Mouse (Mus musculus): Measurements from ENCODE around the gene Rnf123. TPM values are rescaled to one million over a fixed set of nuclear protein-coding genes. Genes with fewer than 3 reads are reported as not detected.

The Rnf123 gene
- 100 to 1,000 TPM; 109 to 112 (median 111) TPM for total RNA-seq (2022)

DNA sequence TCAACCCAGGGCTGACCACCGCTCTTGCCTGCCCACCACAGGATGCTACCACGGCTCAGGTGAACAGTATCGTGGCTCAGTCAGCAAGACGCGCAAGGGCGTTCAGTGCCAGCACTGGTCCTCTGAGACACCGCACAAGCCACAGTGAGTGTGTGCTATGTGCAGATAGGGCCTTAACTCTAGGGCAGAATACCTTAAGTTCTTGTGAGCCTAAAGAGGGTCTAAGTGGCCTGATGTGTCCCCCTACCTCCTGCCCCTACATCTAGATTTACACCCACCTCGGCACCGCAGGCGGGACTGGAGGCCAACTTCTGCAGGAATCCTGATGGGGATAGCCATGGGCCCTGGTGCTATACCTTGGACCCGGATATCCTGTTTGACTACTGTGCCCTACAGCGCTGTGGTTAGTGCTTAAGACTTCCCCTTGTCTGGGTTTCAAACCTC, at the start of gene Rnf123:
Gene Rnf123 (minus strand): TSS at position 359 of the 444 bp plus-strand sequence.
- no peak for DNase-seq (ENCODE audit: low spot score in 2 of 2)

DNA sequence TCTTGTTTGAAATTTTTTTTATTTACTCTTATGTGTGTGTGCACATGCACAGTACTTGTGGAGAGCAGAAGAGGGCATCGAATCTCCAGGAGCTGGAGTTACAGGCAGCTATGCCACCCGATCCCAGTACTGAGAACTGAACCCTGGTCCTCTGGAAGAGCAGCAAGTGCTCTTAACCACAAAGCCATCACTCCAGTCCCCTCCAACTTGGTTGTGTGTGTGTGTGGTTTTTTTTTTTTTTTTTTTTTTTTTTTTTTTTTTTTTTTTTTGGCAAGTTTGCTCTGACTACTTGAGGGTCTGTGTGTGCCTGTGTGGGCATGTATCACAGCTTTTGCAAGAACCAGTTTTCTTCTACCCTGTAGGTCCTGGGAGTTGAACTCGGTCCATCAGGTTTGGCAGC, 49.2 kb upstream of the Rnf123 start:
- no peak for DNase-seq (ENCODE audit: low spot score in 2 of 2)

DNA sequence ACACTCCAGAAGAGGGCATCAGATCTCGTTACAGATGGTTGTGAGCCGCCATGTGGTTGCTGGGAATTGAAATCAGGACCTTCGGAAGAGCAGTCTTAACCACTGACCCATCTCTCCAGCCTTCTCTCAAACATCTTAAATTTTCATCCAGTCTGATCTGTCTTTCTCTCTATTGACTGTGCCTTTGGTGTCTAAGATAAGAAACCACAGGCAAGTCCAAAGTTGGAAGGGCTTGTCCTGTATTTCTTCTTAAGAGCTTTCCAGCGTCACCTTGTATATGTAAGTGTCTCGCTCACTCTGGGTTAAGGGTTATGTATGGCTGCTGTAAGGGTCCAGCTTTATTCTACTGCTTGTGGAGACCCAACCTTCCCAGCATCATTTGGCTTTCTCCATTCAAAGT, 48.4 kb upstream of the Rnf123 start:
- no peak for DNase-seq (ENCODE audit: low spot score in 2 of 2)

DNA sequence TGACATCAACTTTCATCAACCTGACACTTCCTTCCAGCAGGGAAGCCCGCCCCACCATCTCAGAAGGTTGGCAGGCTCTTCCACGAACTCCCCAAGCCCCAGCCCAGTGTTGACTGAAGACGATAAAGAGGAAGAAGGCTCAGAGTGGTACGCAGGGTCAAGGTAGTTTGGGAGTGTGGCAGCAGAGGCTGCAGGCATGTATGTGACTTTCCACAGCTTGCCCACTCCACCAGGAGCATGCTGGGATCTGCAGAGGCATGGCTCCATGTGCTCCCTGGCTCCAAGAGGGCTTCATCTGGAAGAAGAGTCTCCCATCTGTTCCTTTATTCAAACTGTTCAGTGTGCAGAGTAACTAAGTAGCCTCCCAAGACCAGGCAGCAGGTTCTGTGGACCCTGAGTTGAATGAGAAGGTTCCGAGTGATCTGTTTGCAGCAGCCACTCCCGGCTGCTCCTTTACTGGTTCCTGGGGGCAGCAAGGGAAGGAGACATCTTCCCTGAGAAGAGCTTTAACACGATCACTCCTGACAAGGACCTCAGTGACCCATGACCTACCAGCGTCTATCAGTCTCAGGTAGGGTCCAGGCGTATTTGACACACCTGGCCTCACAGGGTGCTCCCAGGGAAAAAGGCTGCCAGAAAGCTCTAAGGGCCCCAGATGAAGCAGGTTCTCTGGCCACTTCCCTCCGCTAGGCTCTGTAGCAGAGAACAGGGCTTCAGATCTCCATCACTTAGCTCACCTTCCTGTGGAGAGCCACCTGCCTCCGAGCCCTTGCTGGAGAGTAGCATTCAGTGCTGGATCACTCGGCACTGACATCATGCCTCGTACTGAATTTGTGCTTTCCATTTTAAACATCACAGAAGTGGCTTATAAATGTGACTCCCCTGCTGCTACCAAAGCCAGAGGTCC, 46.1 kb upstream of the Rnf123 start:
- no peak for DNase-seq (ENCODE audit: low spot score in 2 of 2)

DNA sequence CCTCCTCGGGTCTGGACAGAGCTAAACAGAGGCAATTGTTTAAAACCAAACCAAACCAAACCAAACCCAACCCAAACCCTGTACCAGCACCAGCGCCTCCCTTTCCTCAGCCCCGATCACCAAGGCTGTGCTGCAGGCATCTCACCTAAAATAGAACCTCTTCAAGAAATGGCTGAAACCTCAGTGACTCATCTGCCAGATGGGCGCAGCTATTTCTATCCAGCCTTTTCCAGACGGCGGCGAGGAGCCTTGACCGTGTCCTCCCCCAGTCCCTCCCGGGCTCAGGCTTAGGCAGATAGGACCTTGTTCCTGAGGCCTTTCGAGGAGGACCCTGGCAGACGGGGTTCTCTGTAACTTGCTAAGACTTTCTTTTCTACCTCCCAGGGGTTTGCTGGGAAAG, 45.1 kb upstream of the Rnf123 start:
- DNase-seq (ENCODE audit: low spot score in 2 of 2) = peak in 1 of 2 experiments; percentile 88

DNA sequence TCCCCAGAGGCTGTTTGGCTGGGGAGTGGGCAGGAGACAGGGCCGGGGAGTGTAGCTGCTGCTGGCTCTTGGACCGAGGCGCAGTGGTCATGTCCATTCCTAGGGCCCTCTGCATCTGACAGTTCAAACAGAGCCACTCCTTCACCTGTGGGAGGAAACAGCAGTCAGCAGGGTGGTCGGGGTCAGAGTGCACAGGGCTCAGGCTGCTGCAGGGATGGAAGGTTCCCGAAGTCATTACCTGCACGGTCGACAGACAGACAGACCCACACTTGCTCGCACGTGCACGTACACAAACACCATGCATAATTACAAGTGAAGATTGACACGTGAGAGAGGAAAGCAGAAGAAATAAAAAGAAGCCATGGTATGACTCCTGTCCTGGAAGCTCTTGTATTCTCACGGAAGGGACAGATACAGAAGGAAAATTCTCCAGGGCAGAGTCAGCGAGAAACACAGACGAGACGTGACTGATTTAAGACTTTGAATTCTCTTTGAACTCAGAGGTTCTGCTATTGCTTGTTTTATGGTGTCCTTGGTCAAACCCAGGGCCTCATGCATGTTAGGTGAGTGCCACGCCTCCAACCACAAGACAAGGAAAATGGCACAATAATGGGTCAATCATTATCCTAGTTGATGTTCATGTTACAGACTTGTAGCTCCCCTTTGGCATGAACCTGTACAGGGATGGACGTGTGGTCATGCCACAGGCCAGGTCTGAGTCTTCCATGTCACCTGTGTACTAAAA, 43.5 kb upstream of the Rnf123 start:
- no peak for DNase-seq (ENCODE audit: low spot score in 2 of 2)

DNA sequence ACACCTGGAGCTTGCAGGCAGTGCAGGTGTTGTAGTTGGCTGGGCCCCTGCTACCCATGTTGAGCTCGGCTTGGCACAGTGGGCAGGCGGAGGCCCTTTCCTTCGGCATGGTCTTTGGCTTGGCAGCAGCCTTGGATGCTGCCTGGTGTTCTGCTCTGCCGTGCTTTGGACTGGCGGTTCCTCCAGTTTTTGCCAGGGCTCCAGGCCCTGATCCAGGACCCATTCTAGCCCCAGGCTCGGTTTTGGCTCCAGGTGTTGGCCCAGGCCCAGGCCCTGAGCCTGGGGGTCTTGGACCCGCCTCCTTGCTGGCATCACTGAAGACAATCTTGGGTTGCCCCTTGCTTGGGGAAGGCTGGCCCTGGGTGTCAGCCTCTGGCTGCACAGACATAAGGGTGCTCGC, 42.6 kb upstream of the Rnf123 start:
- no peak for DNase-seq (ENCODE audit: low spot score in 2 of 2)

DNA sequence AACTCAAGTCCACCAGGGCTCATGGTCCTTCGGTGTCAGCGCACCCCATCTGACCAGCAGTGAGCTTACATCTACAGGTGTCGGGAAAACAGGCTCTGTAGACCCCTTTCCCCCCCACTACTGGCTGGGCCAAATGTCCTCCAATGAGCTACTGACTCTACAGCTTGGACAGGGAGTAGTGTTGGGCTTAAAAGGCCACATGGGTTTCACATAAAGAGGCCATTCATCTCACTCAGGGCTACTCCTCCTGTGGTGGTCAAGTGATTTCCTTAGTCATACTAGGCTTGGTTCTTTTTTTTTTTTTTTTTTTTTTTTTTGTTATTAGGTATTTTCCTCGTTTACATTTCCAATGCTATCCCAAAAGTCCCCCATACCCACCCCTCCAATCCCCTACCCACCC, 40.8 kb upstream of the Rnf123 start:
- DNase-seq (ENCODE audit: low spot score in 2 of 2) = no peak

DNA sequence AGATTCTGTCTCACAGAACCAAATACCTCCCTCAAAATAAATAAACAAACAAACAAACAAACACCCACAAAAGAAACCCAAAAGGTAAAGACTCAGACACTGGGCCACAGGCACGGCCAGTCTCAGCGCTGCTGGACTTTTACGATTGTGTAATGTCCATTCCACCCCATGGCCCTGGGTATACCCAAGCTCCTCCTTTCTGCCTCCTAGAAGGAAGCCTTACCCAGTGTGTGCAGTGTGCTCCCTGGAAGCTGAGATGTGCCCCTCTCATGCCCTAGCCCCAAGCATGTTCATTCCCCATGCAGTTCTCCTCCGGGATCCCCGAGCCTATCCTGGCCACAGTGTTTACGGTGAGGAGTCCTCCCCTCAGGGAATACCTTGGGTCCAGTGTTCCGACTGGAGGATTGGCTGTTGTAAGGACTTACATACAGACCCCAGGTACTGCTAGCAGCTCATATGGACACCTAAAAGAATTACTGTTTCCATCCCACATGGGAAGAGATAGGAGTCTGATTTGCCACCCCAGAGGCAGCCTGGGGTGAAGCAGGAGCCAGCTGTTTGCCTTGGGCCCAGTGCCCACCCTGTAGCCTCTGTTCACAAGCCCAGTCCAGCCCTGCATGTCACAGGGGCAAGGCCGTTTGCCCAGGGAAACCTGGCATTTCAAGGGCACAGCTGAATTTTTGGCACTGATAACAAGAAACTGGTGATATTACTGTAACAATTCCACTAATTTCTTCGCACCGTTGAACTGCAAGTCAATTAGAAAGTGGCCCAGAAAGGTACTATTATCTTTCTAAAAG, 38.2 kb upstream of the Rnf123 start:
- DNase-seq (ENCODE audit: low spot score in 2 of 2) = no peak

DNA sequence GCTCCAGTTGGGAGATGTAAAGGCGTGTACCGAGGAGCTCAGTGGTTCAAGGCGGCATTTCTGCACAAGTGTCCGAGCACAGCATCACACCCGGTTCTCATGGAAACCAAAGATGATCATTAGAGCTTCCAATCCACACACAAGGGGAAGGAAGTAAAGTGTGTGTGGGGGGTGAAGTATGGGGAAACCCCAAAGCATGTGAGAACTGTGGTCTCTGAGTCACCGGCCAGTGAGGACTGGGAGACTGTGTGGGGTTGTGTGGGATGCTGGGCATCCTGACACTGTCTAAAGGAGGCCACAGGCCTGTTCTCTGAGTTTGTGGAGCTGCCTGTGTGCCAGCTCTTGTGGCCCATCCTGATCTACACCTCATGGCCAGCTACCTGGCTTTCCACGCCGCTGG, 37.5 kb upstream of the Rnf123 start:
- DNase-seq (ENCODE audit: low spot score in 2 of 2) = no peak

DNA sequence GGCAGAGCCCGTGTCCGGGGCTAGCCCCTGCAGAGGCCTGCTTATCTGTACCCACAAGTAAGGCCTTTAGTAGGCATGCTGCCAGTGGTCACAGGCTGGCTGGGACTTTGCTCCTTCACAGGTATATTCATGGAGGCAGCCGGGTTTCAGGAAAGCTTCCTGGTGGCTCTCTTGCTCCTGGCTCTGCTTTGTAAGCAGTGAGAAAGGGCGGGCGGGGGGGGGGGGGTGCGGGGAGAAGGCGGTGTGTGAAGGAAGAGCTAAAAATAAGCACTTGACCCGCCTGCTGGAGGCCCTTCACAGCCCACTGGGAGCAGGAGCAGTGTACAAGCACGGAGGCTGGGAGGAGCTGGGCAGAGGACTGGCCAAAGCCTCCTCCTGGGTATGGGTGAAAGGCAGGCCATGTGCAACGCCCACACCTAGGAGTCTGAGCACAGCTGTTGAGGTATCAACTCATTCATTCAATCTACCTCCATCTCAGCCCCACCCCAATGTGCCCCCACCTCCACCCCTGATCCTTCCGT, 36.8 kb upstream of the Rnf123 start:
- no peak for DNase-seq (ENCODE audit: low spot score in 2 of 2)

DNA sequence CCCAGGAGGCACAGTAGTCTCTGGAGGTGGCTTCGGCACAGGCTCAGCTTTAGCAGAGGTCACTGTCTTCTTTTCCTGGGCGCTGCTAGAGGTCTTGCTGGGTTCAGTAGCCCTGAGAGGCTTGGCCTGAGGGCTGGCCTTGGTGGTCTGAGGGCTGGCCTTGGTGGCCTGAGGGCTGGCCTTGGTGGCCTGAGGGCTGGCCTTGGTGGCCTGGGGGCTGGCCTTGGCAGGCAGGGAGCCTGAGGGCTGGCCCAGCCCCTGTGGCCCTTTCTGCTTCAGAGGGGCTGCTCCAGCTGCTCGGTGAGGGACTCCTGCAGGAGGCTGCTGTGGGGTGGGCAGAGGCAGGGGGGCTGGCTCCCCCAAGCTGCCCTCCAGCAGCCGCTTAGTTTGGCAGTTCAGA, 34.0 kb upstream of the Rnf123 start:
- DNase-seq (ENCODE audit: low spot score in 2 of 2) = no peak

DNA sequence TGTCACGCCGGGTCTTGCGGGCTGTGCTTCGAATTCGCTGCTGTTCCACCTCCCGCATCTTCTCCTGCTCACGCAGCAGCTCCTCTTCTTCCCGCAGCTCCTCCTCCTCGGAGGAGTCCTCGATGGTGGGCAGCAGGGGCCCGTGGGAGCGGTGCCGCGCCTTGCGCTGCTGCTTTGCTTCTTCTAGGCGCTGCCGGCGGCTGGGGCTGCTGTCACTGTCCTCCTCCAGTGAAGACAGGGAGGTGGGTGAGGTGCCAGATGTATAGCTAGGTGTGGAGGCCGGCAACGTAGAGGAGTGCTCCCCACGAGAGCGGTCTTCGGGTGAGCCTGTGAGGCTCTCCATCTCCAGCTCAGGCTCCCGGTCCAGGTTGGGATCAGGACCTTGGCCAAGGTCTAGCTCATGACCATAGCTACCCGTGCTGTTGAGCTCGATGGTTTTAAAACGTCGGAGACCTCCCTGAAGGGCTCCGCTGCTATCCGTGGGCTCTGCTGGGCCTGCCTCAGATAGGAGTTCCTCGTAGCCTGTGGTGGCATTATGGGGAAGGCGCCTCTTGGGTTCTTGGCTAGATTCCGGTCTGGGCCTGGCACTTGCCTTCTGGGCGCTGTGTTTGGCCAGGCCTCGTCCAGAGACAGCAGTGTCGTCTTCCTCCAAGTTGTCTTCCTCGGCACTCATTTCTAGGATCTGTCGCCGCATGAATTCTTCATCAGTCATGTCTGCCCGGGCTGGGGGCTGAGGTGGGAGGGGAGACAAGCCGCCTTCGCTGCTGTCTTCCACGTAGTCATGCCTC, 32.3 kb upstream of the Rnf123 start:
- DNase-seq (ENCODE audit: low spot score in 2 of 2) = peak in 1 of 2 experiments; percentile 77

DNA sequence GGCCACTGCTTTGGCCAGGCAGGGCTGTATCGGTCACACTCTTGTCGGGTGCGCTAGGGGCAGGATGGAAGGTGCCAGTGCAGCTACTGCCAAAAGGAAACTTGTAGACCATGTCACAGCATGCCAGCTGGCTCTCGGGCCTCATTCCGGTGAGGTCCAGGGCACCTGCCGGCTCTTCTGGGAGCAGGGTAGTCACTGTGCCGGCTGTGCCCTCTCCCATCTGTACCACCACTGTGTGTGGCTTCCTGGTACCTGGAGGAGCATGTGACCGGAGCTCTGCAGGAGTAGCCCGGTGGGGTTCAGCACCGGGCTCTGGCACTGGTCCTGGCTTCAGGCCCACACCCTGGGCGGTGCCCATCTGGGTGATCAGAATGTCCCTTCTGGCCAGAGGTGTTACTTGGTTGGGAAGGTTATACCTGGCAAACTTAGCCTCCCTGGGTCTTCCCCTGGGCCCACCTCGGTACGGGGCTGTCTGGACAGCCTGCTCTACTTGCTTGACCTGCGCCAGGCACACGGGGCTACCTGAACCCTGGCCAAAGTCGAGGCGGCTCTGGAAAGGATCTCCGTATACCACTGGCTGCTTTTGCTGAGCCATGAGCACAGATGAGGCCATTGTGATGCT, 29.7 kb upstream of the Rnf123 start:
- no peak for DNase-seq (ENCODE audit: low spot score in 2 of 2)

DNA sequence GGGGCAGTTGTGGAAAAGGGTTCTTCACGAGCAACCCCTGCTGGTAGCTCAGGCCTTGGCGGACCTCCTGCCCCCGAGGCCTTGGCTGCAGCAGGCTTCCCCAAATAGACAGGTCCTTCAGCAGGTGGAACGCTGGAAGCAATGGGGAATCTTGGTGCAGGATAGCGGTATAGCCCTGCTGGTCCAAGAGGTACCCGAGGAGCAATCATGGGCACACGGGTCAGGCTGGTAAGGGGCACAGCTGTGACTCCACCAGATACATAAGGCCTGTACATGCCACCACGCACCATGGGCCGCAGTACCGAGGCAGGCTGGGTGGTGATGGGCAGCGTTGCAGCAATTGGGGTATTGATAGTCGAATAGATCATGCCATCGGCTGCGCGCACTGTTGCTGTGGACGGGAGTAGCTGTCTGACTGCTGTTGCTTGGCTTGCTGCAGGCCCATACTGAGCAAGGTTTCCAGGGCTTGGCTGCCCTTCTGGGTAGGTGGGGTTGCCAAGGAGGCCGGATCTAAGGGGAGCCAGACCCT, 28.5 kb upstream of the Rnf123 start:
- no peak for DNase-seq (ENCODE audit: low spot score in 2 of 2)

DNA sequence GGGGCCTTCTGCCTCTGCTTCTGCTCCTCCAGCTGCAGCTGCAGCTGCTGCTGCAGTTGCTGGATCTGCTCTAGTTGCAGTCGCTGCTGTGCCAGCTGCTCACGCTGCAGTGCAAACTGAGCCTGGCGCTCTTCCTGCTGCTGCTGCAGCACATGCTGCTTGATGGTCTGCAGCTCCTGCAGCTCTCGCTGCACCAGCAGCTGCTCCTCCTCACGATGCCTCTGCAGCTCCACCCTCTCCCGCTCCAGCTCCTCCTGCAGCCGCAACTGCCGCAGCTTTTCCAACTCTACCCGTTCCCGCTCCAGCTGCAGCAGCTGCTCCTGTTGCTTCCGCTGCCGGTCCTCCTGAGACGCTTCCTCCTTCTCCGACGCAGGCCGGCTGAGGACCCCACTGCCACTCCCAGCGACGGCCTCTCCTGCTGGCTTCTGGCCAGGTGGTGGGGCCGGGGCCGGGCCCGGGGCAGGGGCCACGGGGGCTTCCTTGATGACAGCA, 28.0 kb upstream of the Rnf123 start:
- no peak for DNase-seq (ENCODE audit: low spot score in 2 of 2)

DNA sequence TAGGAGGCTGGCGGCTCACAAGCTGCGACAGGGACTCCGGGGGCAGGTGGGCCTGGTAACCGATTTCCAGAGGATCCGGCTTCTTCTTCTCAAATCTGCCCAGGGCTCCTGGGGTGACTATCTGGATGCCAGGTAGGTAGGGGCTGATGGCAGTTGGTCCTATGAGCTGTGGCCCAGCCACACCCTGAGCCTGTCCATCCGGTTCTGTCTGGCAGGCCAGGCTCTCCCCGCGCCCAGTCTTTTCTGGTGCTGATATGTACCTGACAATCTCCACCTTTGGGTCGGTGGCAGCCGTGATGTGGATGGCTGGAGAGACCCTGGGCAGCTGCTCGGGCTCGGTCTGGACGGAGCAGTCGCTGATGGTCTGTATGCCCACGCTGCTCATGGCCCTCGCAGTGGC, 27.0 kb upstream of the Rnf123 start:
- no peak for DNase-seq (ENCODE audit: low spot score in 2 of 2)

DNA sequence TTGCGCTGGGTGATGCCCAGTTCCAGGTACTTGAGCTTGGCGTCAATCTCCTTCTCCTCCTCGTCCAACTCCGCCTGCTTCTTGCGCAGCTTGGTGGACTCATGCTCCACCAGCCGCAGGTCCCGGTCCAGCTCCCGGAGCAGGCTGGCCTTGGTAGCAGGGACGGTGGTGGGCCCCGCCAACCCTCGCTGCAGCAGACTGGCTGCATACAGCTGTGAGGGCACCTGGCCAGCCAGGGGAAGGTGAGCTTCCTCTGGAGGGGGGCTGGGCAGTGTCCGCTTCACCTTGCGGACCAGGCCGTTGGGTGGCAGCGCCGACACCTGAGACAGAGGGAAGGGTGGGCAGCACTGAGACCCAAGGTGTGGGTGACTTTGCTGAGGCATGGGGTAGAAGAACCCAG, 24.7 kb upstream of the Rnf123 start:
- DNase-seq (ENCODE audit: low spot score in 2 of 2) = no peak

DNA sequence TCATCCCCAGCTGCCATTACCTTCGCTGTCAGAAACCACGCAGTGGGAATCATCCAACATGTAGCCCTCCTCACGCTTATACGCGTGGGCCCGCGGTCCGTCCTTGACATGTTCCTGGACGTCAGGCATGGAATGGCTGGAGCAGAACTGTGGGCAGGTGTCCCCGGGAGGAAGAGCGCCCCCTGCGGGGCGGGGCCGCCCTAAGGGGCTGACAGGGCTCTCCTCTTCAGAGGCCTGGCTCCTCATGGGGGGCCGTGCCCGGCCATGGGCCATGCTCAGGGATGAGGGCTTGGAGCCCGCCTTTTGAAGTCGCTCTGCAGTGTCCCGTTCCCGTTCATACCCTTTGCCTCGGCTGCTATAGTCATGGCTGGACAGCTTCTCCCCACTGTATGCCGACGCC, 22.9 kb upstream of the Rnf123 start:
- no peak for DNase-seq (ENCODE audit: low spot score in 2 of 2)

DNA sequence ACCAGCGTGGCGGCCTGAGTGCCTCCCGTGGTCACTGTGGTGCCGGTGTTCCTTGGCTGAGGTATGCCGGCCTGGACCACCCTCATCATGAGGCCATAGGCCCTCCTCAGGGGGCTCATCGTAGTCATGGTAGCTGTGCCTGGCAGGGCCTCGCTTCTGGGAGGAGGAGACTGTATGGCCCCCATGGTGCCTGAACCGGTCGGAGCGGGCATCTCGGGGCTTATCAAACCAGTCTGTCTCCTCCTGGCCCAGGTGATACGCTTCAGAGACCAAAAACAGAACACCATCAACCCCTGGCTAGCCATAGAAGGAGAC, 22.4 kb upstream of the Rnf123 start:
- no peak for DNase-seq (ENCODE audit: low spot score in 2 of 2)

Measured in left cerebral cortex, adult 8-10 months (tissue).